Mouse (Mus musculus): Measurements from ENCODE around the gene Arl3.

- TF ChIP-seq ZC3H11A (IDR thresholded peaks at IDR 0.05; ENCODE audit: borderline replicate concordance, low read depth, low read length) (no peak), CHD2 (IDR thresholded peaks at IDR 0.05; ENCODE audit: low read depth, low read length) (no peak), ZNF384 (IDR thresholded peaks at IDR 0.05; ENCODE audit: low read depth, low read length) (no peak), MAFK (IDR thresholded peaks at IDR 0.05; ENCODE audit: insufficient read depth, low read depth, low read length) (no peak)
Observed at GRCm38 (mm10) chr19:46537357-46537756, 35.6 kb downstream of the Arl3 start.

Measured in ES-E14 (cell line).